Mouse (Mus musculus) E14TG2a.4 (cell line): ENCODE measurements around the gene Zfp553.
A peak's percentile ranks its signal among the peaks of the same experiment; 100 is the strongest.

Source experiments
- H3K27me3 ChIP-seq: 2 replicates; pipeline ENCODE4 v1.6.1; 2014; ENCODE audit warnings: low read length, control low read depth; ENCODE audit not compliant: insufficient read depth
- H3K36me3 ChIP-seq: 2 replicates; pipeline ENCODE4 v1.6.1; 2014; ENCODE audit warnings: low read length, control low read depth; ENCODE audit not compliant: insufficient read depth
- H3K4me1 ChIP-seq: replicated peaks from 2 replicates; pipeline ENCODE4 v1.6.1; 2014; ENCODE audit warnings: low read depth, low read length, control low read depth
- H3K4me3 ChIP-seq: replicated peaks from 2 replicates; pipeline ENCODE4 v1.5.1; 2014; ENCODE audit warnings: mild to moderate bottlenecking, low read length
- H3K9me3 ChIP-seq: 2 replicates; pipeline ENCODE4 v1.6.1; 2014; ENCODE audit warnings: low read length, control low read depth
- CTCF ChIP-seq: conservative IDR thresholded peaks from 2 replicates; pipeline ENCODE4 v1.5.1; 2014; ENCODE audit warnings: low read length
- NANOG ChIP-seq: IDR thresholded peaks from 2 replicates; pipeline ENCODE4 v1.6.1; 2014; ENCODE audit warnings: borderline replicate concordance, low read length, mixed read lengths
- POU5F1 ChIP-seq: IDR thresholded peaks from 2 replicates; pipeline ENCODE4 v1.6.1; 2014; ENCODE audit warnings: low read length, borderline replicate concordance

Gene Zfp553

DNA sequence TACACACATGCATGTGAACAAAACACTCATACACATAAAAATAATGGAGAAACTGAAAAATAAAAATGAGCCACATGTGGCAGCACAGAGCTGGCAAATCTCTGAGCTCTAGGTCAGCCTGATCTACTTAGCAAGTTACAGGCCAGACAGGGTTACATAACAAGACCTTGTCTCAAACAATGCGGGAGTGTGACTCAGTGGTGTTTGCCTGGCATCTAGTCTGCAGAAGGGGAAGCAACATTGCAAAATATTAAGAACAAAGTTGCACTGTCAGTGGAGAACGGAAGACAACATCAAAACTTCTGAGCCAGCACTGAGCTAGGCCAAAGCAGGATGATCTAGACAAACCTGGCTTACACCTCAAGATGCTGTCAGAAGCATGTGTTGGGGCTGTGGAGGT lies 37.4 kb downstream of the Zfp553 start:
- H3K9me3 ChIP-seq, result peaks cover 3% of the 10 kb centered on the region; the same call in 1 of the 2 replicates
- no peak overlapping the region for H3K4me3 ChIP-seq
- no peaks in the 10 kb centered on the region for H3K27me3 ChIP-seq
- peaks cover 43% of the 10 kb centered on the region for H3K4me1 ChIP-seq
- H3K36me3 ChIP-seq, result peaks cover 30% of the 10 kb centered on the region
- TF ChIP-seq NANOG, result no peak
- TF ChIP-seq POU5F1, result no peak

DNA sequence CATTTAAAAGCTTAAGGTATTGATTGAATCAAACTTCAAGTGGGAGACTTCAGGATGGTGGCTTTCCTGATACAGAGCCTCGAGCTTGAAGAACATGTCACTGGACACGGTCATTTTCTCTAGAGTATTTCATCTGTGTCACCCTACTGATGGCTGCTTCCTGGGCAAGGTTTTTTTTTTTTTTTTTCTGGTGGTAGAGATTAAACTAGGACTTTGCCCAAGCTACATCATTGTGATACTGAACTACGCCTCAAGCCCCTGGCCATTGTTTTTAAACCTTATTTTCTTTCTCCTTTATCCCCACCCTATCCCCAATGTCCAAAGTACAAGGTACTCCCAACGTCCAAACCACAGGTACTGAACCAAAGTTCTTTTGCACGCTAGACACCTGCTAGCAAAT lies 37.8 kb downstream of the Zfp553 start:
- no peak overlapping the region for H3K4me3 ChIP-seq
- peaks cover 30% of the 10 kb centered on the region for H3K36me3 ChIP-seq
- H3K27me3 ChIP-seq, result no peaks in the 10 kb centered on the region
- H3K4me1 ChIP-seq, result peaks cover 44% of the 10 kb centered on the region
- TF ChIP-seq NANOG (no peak), CTCF (no peak), POU5F1 (no peak)
- H3K9me3 ChIP-seq, result peaks cover 3% of the 10 kb centered on the region; the same call in 1 of the 2 replicates

DNA sequence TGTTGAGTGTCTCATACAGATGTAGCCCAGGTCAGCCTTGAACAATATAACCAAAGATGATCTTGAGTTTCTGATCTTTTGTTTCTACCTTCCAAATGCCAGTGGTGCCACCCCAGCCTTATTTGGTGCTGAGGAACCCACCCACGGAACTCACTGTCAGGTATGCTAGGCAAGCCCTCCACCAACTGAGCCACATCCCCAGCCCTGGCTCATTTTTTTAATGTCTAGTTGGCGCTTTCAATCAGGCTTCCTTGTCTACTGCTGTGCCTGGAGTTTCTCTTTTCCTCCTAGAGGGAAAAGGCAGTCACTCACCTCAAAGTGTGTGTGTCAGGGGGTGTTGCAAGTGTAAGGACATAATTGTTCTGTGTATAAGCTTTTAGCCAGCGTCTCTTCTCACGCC lies 38.2 kb downstream of the Zfp553 start:
- Histone ChIP-seq H3K27me3 (no peaks in the 10 kb centered on the region), H3K4me1 (peaks cover 48% of the 10 kb centered on the region), H3K4me3 (peak overlapping the region; percentile 98), H3K36me3 (peaks cover 30% of the 10 kb centered on the region), H3K9me3 (peaks cover 3% of the 10 kb centered on the region; the same call in 1 of the 2 replicates)
- TF ChIP-seq NANOG (no peak), CTCF (no peak), POU5F1 (no peak)

DNA sequence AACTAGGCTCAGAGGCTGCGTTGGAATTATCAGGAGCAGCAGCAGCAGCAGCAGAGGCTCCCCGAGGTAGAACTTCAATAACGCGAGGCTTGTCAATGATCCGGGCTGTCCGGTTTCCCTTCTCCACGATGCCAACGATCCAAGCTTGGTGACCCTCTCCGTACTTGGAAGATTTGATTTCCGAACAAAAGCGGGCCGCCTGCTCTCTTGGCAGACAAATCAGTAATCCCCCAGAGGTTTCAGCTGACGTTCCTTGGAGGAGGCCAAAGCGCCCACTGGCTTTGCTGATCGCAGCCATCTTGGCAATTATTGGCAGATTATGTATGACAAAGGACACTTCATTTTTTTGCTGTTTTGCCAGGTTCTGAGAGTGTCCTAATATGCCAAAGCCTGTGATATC lies 39.7 kb downstream of the Zfp553 start:
- Histone ChIP-seq H3K36me3 (peaks cover 30% of the 10 kb centered on the region), H3K4me3 (peak overlapping the region; percentile 98), H3K27me3 (no peaks in the 10 kb centered on the region), H3K4me1 (peaks cover 61% of the 10 kb centered on the region), H3K9me3 (peaks cover 3% of the 10 kb centered on the region; the same call in 1 of the 2 replicates)
- TF ChIP-seq CTCF (no peak), NANOG (no peak), POU5F1 (no peak)

DNA sequence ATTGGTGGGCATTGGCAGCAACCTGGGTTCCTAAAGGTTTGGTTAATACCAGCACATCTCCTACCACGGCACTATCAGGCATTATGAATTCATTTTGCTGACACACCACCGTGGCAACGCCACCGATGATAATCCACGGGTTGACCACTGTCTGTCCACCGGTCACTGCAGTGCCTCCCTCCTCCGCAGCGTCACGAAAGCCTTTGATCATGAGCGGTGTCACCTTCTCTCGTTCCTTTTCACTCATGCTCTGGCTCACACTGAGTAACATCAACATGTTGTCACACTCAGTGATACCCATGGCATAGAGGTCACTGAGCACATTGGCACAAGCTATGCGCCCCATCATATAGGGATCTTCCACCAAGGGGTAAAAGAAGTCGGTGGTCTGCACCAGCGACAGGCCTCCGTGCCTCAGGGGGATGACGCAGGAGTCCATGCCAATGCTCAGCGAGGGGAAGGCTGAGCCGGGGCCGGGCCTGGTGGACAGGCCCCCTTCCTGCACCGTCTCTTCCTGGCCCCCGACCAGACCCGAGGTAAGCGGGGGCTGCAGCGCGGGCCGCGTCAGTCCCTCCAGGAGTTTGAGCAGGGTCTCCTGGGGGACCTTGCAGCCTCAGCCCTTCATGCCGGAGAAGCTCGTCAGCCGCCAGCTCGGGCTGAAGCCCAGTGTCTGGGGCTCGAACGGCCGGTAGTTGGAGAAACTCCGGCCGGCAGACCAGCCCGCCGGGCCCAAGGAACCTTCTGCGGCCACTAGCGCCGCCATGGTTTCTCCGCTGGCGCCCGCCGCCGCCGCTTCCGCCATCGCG lies 40.5 kb downstream of the Zfp553 start:
- H3K9me3 ChIP-seq, result peaks cover 1% of the 10 kb centered on the region; the same call in 1 of the 2 replicates
- no peak for TF ChIP-seq POU5F1
- no peak for TF ChIP-seq CTCF
- no peak for TF ChIP-seq NANOG
- H3K36me3 ChIP-seq, result peaks cover 30% of the 10 kb centered on the region
- no peaks in the 10 kb centered on the region for H3K27me3 ChIP-seq
- peaks cover 69% of the 10 kb centered on the region for H3K4me1 ChIP-seq
- H3K4me3 ChIP-seq, result peak overlapping the region; percentile 98

DNA sequence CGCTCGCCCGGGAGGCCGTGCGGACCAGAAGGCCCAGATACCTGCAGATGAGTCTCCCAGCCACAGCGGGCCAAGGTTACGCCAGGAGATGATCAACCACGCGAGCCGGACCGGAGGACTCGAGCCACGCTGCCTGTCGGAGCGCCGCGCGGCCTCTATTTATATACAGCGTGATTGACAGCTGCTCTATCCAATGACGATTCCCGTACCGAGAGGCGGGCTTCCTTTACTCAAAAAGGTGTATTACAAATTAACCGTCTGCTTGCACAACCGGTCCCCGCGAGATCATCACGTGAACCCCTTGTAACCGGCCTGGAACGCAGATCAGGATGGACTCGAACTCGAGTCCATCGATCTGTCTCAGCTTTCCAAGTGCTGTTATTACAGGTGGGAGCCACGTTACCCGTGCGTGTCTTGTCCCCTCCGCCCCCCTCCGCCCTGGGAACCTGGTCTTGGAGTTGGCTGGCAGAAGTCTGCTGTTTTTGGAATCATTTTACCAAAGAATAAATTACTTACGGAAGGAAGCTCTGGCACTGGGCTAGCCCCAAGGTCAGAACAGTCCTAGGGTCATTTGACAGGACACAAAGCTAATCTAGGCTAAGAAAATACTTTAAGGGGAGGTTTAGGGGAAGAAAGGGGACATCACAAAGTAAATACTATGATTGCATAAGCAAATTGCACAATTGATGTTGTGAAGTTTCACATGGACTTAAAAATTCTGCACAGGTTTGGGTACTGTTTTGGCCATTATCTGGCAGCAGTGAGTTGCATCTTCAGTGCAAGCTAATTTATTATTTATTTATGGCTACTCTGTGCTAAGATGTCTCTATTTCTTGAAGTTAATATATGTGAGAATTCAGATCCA lies 41.3 kb downstream of the Zfp553 start, which contains the start of gene Sephs2:
Gene Sephs2 (minus strand): TSS at position 131 of the 865 bp plus-strand sequence.
- no peaks in the 10 kb centered on the region for H3K9me3 ChIP-seq
- H3K4me1 ChIP-seq, result peaks cover 76% of the 10 kb centered on the region
- no peak for TF ChIP-seq NANOG
- no peak for TF ChIP-seq CTCF
- no peak for TF ChIP-seq POU5F1
- H3K4me3 ChIP-seq, result peak within 1 kb of the TSS; percentile 98
- no peaks in the 10 kb centered on the region for H3K27me3 ChIP-seq
- peaks cover 30% of the 10 kb centered on the region for H3K36me3 ChIP-seq

DNA sequence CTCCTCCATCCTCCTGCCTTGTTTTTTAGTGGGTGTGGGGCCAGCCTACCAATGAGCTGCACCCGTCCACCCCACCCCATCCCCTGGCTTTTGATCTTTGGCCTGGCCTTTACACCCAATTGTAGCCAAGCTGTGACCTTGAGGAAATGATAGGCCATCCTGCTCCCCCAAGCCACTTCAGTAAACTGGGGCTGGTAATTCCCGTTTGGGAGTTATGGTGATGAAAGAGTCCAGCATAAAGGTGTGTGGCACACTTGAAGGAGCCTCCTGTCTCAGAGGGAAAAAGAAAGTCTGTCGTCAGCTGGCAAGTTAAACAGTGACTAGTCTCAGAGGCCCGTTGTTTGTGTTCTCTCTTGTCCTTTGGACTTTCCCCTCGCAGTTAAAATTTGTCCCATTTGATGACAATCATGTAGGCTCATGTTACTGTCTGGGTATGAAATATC lies 43.7 kb downstream of the Zfp553 start:
- Histone ChIP-seq H3K27me3 (no peaks in the 10 kb centered on the region), H3K36me3 (peaks cover 13% of the 10 kb centered on the region), H3K4me3 (no peak overlapping the region), H3K4me1 (peaks cover 76% of the 10 kb centered on the region), H3K9me3 (no peaks in the 10 kb centered on the region)
- no peak for TF ChIP-seq POU5F1

DNA sequence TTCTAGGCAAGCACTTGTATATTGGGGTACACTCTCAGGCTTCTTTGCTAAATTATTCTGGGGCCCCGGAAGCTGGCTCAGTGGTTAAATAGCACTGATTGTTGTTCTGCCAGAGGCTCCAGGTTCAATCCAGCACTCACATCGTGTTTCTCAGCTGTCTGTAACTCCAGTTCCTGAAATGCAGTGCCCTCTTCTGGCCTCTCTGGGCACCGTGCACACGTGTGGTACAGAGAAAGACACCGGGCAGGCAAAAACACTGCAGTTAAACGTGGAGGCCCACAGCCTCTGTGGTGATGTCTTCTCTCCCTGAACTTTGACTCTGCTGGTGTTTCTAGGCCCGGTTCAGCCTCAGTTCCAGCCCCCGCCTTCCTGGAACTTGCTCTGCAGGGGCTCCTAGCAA lies 45.5 kb downstream of the Zfp553 start:
- TF ChIP-seq NANOG (no peak), CTCF (peak; percentile 45)
- no peaks in the 10 kb centered on the region for H3K36me3 ChIP-seq
- H3K27me3 ChIP-seq, result no peaks in the 10 kb centered on the region
- H3K4me1 ChIP-seq, result peaks cover 60% of the 10 kb centered on the region
- H3K4me3 ChIP-seq, result 0 out of 2 replicates have a peak overlapping the region, but pooled peaks have one; percentile 20
- no peaks in the 10 kb centered on the region for H3K9me3 ChIP-seq

DNA sequence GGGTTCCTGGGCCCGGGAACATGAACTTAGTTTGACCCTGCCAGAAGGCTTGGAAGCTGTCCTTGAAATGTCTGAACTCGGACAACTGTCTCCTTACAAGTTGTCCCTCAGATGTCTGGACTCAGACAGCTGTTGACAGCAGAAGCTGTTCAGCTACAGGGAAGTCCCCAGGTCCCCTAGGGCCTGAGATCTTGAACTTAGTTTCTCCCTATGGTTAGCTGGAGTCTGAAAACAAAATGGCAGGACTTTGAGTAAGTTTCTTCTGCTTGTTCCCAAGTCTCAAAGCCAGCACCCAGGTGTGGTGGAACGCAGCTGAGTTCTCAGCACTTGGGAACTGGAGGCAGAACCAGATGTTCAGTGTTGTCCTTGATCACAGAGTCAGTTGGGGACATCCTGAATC lies 47.2 kb downstream of the Zfp553 start:
- no peak overlapping the region for H3K4me3 ChIP-seq
- H3K9me3 ChIP-seq, result no peaks in the 10 kb centered on the region
- no peak for TF ChIP-seq CTCF
- no peak for TF ChIP-seq POU5F1
- TF ChIP-seq NANOG, result no peak
- H3K36me3 ChIP-seq, result no peaks in the 10 kb centered on the region
- H3K27me3 ChIP-seq, result no peaks in the 10 kb centered on the region
- peaks cover 57% of the 10 kb centered on the region for H3K4me1 ChIP-seq
